Mouse (Mus musculus) myocyte (in vitro differentiated cells): Measurements from ENCODE around the gene Ranbp17.

Source experiments
- CEBPB ChIP-seq: IDR thresholded peaks from 2 replicates; pipeline ENCODE4 v1.6.1; 2011; ENCODE audit warnings: mild to moderate bottlenecking, moderate library complexity; ENCODE audit not compliant: poor library complexity, insufficient read depth, severe bottlenecking
- MAX ChIP-seq: IDR thresholded peaks from one replicate; pipeline ENCODE4 v1.6.1; 2011; ENCODE audit warnings: low read depth, mild to moderate bottlenecking, control low read depth

- no peak for TF ChIP-seq MAX
- no peak for TF ChIP-seq CEBPB
Observed at GRCm38 (mm10) chr11:33554123-33554522, 40.6 kb upstream of the Ranbp17 start.
